Mouse (Mus musculus) megakaryocyte progenitor cell, adult 5-6 weeks (primary cell): ENCODE measurements around the gene Smpd2. TPM values are rescaled to one million over a fixed set of nuclear protein-coding genes. Genes with fewer than 3 reads are reported as not detected.

ENCODE experiments used
- ATAC-seq: replicated peaks from 2 replicates; pipeline ENCODE4 v1.8.0; 2016; ENCODE audit warnings: mild to moderate bottlenecking, moderate TSS enrichment, inconsistent platforms; ENCODE audit not compliant: poor library complexity
- total RNA-seq, 2 experiments: library from RNA; stranded (forward) in 1 of 2; stranded (reverse) in 1 of 2; fragments of 157-497, 149-512 nt in 1 of 2; fragments of 200-1000 nt in 1 of 2; gene quantifications; 2 replicates each; pipeline versions ENCODE4 v1.2.3 to v1.2.4; 2015 to 2017

Smpd2 gene
- total RNA-seq, 2 experiments from 2014 or later: 12.8 to 20.0 TPM

GRCm38 (mm10) chr10:41489294-41489693 is 875 bp downstream of the Smpd2 start:
- ATAC-seq: no peak

- peak; percentile 37 for ATAC-seq
These were observed 1.3 kb downstream of the Smpd2 start for GRCm38 (mm10) chr10:41488877-41489276.

GRCm38 (mm10) chr10:41486506-41487170 is 3.5 kb downstream of the Smpd2 start:
- no peak for ATAC-seq

GRCm38 (mm10) chr10:41485778-41486177 is 4.4 kb downstream of the Smpd2 start:
- ATAC-seq: no peak

- ATAC-seq: no peak
These were observed 7.7 kb downstream of the Smpd2 start for GRCm38 (mm10) chr10:41482446-41482845.

GRCm38 (mm10) chr10:41480938-41481880 is 9.0 kb downstream of the Smpd2 start:
- peak; percentile 49 for ATAC-seq

GRCm38 (mm10) chr10:41479961-41480360 is 10.2 kb downstream of the Smpd2 start:
- no peak for ATAC-seq

GRCm38 (mm10) chr10:41477278-41478181 is 12.6 kb downstream of the Smpd2 start:
- peak; percentile 35 for ATAC-seq

GRCm38 (mm10) chr10:41477018-41477277 is 13.2 kb downstream of the Smpd2 start:
- no peak for ATAC-seq

- ATAC-seq: peak; percentile 26
These were observed 13.8 kb downstream of the Smpd2 start, which contains the start of gene Mical1 for GRCm38 (mm10) chr10:41476171-41477017. Mical1 (plus strand) TSS chr10:41476314.

- ATAC-seq: no peak
These were observed 15.2 kb downstream of the Smpd2 start for GRCm38 (mm10) chr10:41474981-41475391.

- ATAC-seq: peak; percentile 55
These were observed 16.2 kb downstream of the Smpd2 start for GRCm38 (mm10) chr10:41473782-41474468.

- ATAC-seq: 0 out of 2 replicates have a peak, but pooled peaks have one; percentile 7
These were observed 17.1 kb downstream of the Smpd2 start for GRCm38 (mm10) chr10:41472962-41473481.

GRCm38 (mm10) chr10:41472534-41472933 is 17.6 kb downstream of the Smpd2 start:
- ATAC-seq: no peak

- no peak for ATAC-seq
These were observed 19.5 kb downstream of the Smpd2 start for GRCm38 (mm10) chr10:41470693-41471092.

- ATAC-seq: no peak
These were observed 22.8 kb downstream of the Smpd2 start for GRCm38 (mm10) chr10:41467325-41467724.

GRCm38 (mm10) chr10:41464401-41464955 is 25.7 kb downstream of the Smpd2 start:
- no peak for ATAC-seq

- no peak for ATAC-seq
These were observed 29.0 kb downstream of the Smpd2 start for GRCm38 (mm10) chr10:41461057-41461722.
